Mouse (Mus musculus) heart, embryonic 16.5 days (tissue): Measurements from ENCODE around the gene Elp5. TPM values are rescaled to one million over a fixed set of nuclear protein-coding genes. Genes with fewer than 3 reads are reported as not detected.

Experiments used
- ATAC-seq: fragments of 200-750 bp; cut with Nextera tagmentation; replicated peaks from 2 replicates; pipeline ENCODE4 v1.8.0; 2017; ENCODE audit warnings: moderate number of reproducible peaks; ENCODE audit not compliant: insufficient read depth, low FRiP score; ENCODE audit errors: extremely low read depth
- H3K27ac ChIP-seq: fragments of 300-500 bp; sonication (generic); 2 replicates; pipeline ENCODE4 v1.5.1; 2014; ENCODE audit warnings: mild to moderate bottlenecking, low read length, control low read depth, moderate library complexity
- H3K27me3 ChIP-seq: fragments of 300-500 bp; sonication (generic); 2 replicates; pipeline ENCODE4 v1.6.1; 2014; ENCODE audit warnings: low read length, mixed read lengths; ENCODE audit not compliant: control insufficient read depth, insufficient read depth
- H3K36me3 ChIP-seq: fragments of 300-500 bp; sonication (generic); 2 replicates; pipeline ENCODE4 v1.6.1; 2014; ENCODE audit not compliant: control insufficient read depth, insufficient read depth
- H3K4me1 ChIP-seq: fragments of 300-500 bp; sonication (generic); 2 replicates; pipeline ENCODE4 v1.6.1; 2014; ENCODE audit warnings: low read length, mixed read lengths; ENCODE audit not compliant: control insufficient read depth, insufficient read depth
- H3K4me2 ChIP-seq: fragments of 300-500 bp; sonication (generic); 2 replicates; pipeline ENCODE4 v1.6.1; 2014; ENCODE audit warnings: low read depth, mild to moderate bottlenecking, control low read depth, low read length
- H3K4me3 ChIP-seq: fragments of 300-500 bp; sonication (generic); 2 replicates; pipeline ENCODE4 v1.5.1; 2014; ENCODE audit warnings: mild to moderate bottlenecking, control low read depth, low read length
- H3K9ac ChIP-seq: fragments of 300-500 bp; sonication (generic); 2 replicates; pipeline ENCODE4 v1.6.1; 2014; ENCODE audit warnings: low read length, control low read depth
- H3K9me3 ChIP-seq: fragments of 300-500 bp; sonication (generic); replicated peaks from 2 replicates; pipeline ENCODE4 v1.6.1; 2016; ENCODE audit warnings: low read length; ENCODE audit not compliant: control insufficient read depth
- WGBS: fragments of 180-500 bp; shearing (Covaris S2); extraction: QIAGEN DNeasy Blood & Tissue Kit; methylation state at CpG from one replicate; pipeline ENCODE4 v1.1.7; 2014; 5-methylcytosine and 5-hydroxymethylcytosine counted together
- polyA plus RNA-seq: library from polyadenylated mRNA; unstranded; fragments of >200 nt; fragmentation: Nextera tagmentation; extraction: Ambion mirVana; gene quantifications from 2 replicates; pipeline ENCODE4 v1.2.1, GENCODE M21; 2015

Gene Elp5
- polyA plus RNA-seq, 1 experiment from 2014 or later: 111 TPM

DNA sequence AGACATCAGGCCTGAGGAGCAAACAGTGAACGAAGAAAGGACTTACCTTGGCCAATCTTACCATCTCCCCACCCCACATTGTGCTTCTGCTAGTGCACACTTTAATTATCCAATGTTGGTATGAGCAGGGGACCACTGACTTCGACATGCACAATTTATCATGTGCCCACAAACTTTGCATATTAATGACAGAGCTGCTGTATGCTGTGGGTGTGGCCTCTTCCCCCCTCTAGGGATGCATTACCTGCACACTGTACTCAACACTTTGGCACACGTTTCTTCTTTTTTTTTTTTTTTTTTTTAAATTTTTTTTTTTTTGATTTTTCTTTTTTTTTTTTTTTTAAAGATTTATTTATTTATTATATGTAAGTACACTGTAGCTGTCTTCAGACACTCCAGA is 11.5 kb downstream of the Elp5 start:
- Histone ChIP-seq H3K4me2 (no peak overlapping the region), H3K36me3 (peaks cover 38% of the 10 kb centered on the region), H3K9me3 (no peaks in the 10 kb centered on the region), H3K9ac (no peak overlapping the region), H3K4me1 (peaks cover 12% of the 10 kb centered on the region), H3K27ac (no peak overlapping the region), H3K4me3 (no peak overlapping the region), H3K27me3 (peaks cover 17% of the 10 kb centered on the region)
- ATAC-seq: no peak
- 84% methylated on average over 3 of the region's 3 CpGs for WGBS

DNA sequence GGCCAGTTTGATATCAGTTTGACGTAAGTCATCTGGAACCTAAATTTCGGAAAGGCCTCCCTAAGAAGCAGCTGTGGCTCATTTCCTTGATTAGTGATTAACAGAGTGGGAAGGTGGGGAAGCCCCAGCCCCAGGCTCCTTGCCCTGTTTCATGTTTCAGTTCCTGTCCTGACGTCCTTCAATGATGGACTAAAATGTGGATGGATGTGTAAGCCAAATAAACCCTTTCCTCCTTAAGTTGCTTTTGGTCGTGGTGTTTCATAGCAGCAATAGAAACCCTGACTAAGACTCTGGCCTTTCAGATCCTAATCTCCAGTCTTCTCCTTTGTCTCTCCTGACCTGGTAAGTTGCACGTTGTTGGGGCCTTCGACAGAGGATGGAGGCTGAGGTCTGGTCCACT is 12.1 kb downstream of the Elp5 start:
- Histone ChIP-seq H3K36me3 (peaks cover 38% of the 10 kb centered on the region), H3K27me3 (peaks cover 21% of the 10 kb centered on the region), H3K4me2 (no peak overlapping the region), H3K9me3 (no peaks in the 10 kb centered on the region), H3K4me1 (peaks cover 18% of the 10 kb centered on the region), H3K27ac (no peak overlapping the region), H3K4me3 (no peak overlapping the region), H3K9ac (no peak overlapping the region)
- ATAC-seq: no peak
- WGBS: 84% methylated on average over 6 of the region's 6 CpGs

DNA sequence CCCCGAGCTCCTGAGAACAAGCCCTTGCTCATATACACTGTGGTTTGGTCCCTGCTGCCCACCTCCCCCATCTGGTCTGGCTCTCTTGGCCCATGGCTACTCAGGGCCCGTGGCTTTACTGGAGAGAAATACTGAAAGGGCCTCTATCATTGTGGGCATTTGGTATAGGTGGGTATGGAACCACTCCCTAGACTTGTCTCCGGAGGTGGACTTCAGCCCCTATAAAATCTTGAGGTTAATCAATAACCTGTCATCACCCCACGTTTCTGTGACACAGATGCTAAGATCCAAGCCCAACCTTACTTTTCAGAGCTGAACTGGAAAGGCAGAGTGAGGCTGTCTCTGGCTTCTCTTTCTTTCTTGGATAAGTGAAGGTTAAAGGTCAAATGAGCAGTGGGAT is 13.5 kb downstream of the Elp5 start:
- H3K4me3 ChIP-seq: no peak overlapping the region
- no peaks in the 10 kb centered on the region for H3K9me3 ChIP-seq
- H3K9ac ChIP-seq: no peak overlapping the region
- ATAC-seq: no peak
- peaks cover 18% of the 10 kb centered on the region for H3K4me1 ChIP-seq
- peaks cover 34% of the 10 kb centered on the region for H3K27me3 ChIP-seq
- no peak overlapping the region for H3K27ac ChIP-seq
- H3K4me2 ChIP-seq: no peak overlapping the region
- peaks cover 28% of the 10 kb centered on the region for H3K36me3 ChIP-seq
- WGBS: 75% methylated on average over 4 of the region's 4 CpGs

DNA sequence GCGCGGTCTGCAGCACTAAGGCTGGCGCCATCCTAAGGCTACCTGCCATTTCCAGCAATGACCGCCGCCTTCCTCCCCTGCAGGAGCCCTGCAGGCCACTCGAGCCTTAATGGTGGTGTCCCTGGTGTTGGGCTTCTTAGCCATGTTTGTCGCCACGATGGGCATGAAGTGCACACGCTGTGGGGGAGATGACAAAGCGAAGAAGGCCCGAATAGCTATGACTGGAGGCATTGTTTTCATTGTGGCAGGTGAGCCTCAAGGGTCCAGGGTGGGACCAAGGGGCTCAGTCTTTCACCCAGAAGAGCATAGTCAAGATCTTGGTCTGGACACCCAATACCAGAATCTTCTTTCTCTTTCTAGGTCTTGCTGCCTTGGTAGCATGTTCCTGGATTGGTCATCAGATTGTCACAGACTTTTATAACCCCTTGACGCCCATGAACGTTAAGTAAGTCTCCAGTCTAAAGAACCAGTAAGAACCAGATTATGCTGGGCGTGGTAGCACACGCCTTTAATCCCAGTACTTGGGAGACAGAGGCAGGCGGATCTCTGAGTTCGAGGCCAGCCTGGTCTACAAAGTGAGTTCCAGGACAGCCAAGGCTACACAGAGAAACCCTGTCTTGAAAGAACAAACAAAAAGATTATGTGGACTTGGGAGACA is 15.3 kb downstream of the Elp5 start:
- H3K36me3 ChIP-seq: peaks cover 22% of the 10 kb centered on the region
- H3K4me1 ChIP-seq: peaks cover 18% of the 10 kb centered on the region
- no peak overlapping the region for H3K27ac ChIP-seq
- H3K4me3 ChIP-seq: peak overlapping the region; percentile 54
- H3K27me3 ChIP-seq: peaks cover 47% of the 10 kb centered on the region
- 38% methylated on average over 17 of the region's 17 CpGs for WGBS
- ATAC-seq: no peak
- no peaks in the 10 kb centered on the region for H3K9me3 ChIP-seq
- peak overlapping the region; percentile 90 for H3K4me2 ChIP-seq
- H3K9ac ChIP-seq: peak overlapping the region; percentile 72

DNA sequence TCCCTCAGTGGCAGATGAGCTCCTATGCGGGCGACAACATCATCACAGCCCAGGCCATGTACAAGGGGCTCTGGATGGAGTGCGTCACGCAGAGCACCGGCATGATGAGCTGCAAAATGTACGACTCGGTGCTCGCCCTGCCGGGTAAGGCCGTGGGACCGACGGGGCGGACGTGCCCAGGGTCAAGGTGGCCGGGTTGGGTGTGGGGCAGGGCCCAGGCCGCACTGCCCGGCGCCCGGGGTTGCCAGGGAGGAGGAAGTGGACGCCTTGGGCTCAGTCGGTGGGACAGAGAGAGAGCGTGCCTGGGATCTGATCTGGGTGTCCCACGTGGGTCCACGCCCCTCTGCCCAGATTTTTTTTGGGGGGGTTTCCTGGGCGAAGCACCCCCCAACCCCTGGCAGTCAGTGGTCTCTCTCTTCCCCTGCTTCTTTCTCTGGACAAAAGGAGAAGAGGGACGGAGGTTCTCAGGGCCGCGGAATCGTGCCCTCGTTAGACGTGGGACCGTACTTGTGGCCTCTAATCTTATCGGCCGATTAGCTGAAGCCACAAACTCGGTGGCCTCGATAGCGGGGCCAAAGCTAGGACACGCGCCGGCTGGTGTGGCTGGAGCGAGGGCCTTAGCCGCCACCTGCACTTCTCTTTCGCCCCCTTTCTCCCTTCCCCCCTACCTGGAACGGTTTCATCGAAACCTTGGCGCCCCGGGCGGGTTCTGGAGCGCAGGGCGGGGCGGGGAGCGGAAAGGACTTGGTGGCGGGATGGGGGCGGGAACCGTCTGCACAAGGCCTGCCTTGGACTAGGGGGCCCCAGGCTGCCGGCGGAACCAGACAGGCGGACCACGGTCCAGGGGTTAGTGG is 16.1 kb downstream of the Elp5 start:
- Histone ChIP-seq H3K27ac (no peak overlapping the region; the same call in 1 of the 2 replicates), H3K4me2 (peak overlapping the region; percentile 90), H3K9ac (peak overlapping the region; percentile 72), H3K27me3 (peaks cover 49% of the 10 kb centered on the region), H3K9me3 (no peaks in the 10 kb centered on the region), H3K36me3 (peaks cover 22% of the 10 kb centered on the region), H3K4me3 (peak overlapping the region; percentile 54), H3K4me1 (peaks cover 18% of the 10 kb centered on the region)
- 2% methylated on average over 56 of the region's 59 CpGs for WGBS
- peak; percentile 51; the same call in 1 of the 2 replicates for ATAC-seq

DNA sequence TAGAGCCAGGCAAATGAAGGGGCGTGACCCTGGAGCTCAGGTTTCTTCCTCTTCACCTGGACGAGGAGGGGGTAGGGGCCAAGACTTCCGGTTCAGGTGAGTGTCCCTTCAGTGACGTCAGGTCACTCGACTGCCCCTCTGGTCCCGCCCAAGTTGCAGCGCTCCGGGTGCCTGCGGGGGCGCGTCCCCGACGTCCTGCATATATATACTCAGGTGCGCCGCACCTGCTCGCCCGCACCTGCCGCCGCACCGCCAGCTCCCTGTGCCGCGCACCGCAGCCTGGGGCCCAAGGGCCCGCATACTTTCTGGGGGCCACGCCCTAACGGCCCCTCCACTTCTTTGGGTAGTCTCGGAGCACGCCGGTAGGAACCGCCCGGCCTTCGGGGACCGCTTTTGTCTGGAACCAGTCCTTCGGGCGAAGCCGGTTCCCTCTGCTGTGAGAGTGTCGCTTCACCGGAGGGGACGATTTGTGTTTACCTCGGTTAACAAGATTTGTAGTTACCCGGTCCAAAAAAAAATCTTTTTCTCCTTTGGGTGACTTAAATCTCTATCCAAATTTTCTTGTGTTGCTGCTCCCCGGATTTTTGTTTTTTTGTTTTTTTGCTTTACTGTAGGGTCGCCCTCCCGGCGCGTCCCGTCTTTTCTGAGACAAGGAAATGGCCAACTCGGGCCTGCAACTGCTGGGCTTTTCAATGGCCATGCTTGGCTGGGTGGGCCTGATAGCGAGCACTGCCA is 16.9 kb downstream of the Elp5 start:
- Histone ChIP-seq H3K36me3 (peaks cover 20% of the 10 kb centered on the region), H3K9me3 (no peaks in the 10 kb centered on the region), H3K9ac (peak overlapping the region; percentile 43), H3K4me2 (peak overlapping the region; percentile 90), H3K4me1 (peaks cover 18% of the 10 kb centered on the region), H3K27ac (no peak overlapping the region; the same call in 1 of the 2 replicates), H3K4me3 (peak overlapping the region; percentile 54), H3K27me3 (peaks cover 49% of the 10 kb centered on the region)
- 2% methylated on average over 49 of the region's 49 CpGs for WGBS
- ATAC-seq: no peak

DNA sequence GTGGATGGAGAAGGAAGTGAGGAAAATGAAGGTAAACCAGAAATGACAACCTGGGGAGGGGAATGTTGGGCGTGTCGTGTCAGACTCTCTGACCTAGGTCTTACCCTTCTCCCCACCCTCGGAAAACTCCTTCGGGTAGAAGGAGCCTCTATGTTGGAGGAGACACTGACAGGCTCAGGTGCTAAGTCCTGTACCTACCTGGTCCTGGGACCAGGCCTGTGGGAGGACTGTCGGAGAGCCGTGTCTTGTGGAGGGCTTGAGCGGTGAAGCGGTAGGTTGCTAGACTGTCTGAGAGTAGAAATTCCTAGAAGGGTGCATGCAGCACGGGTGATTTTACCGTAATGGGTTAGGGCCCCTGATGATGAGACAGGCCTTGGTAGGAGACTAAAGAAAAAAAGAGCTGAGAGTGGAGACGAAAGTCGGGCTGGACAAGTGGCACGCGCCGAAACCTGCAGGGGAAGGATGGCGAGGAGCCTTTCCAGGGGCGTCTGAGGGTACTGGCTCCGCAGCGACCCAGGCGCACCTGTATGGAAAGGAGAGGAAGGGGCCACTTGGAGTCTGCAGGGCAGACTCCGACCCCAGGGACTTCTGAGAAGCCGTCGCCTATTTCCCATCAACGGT is 17.6 kb downstream of the Elp5 start, which contains the start of gene Cldn7:
TSS of gene Cldn7 (plus strand) at position 130 of the 621 bp plus-strand sequence.
- Histone ChIP-seq H3K4me1 (peaks cover 18% of the 10 kb centered on the region), H3K4me3 (peak within 1 kb of the TSS; percentile 54), H3K9ac (peak within 1 kb of the TSS; percentile 43), H3K27me3 (peaks cover 49% of the 10 kb centered on the region), H3K4me2 (peak within 1 kb of the TSS; percentile 47), H3K36me3 (peaks cover 13% of the 10 kb centered on the region), H3K9me3 (no peaks in the 10 kb centered on the region), H3K27ac (no peak within 1 kb of the TSS)
- no peak for ATAC-seq
- 11% methylated on average over 24 of the region's 24 CpGs for WGBS

DNA sequence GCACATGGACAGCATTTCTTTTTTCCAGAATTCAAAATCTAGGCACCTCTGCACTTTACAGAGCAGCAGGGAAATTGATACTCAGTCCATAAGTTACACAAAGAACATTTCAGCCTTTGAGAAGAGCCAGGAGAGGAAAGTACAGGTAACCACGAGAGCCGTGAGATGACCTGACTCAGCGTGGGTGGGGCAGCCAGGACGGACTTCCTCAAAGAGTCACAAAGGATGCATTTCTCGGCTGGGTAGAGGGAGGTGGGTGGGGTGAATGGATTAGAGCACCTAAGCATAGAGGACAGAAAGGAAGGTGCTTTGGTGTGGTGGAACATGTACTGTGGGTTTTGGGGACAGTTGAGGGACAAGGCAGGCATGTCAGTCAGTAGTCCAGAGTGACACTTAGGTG is 20.5 kb downstream of the Elp5 start:
- no peak for ATAC-seq
- H3K4me2 ChIP-seq: no peak overlapping the region
- H3K27me3 ChIP-seq: peaks cover 44% of the 10 kb centered on the region
- no peaks in the 10 kb centered on the region for H3K36me3 ChIP-seq
- H3K4me3 ChIP-seq: no peak overlapping the region
- WGBS: 25% methylated on average over 5 of the region's 5 CpGs
- no peaks in the 10 kb centered on the region for H3K9me3 ChIP-seq
- H3K27ac ChIP-seq: no peak overlapping the region
- no peak overlapping the region for H3K9ac ChIP-seq
- H3K4me1 ChIP-seq: peaks cover 15% of the 10 kb centered on the region
